Mouse (Mus musculus): ENCODE data around the gene Rcan1.

Rcan1 gene

GRCm38 (mm10) chr16:92472898-92473297 is 2.2 kb upstream of the Rcan1 start:
- no peak for DNase-seq (ENCODE audit: extremely low spot score)

- no peak for DNase-seq (ENCODE audit: extremely low spot score)
Observed at GRCm38 (mm10) chr16:92468459-92468858, 2.2 kb downstream of the Rcan1 start.

GRCm38 (mm10) chr16:92467041-92467440 is 3.6 kb downstream of the Rcan1 start:
- DNase-seq (ENCODE audit: extremely low spot score) = no peak

DNA sequence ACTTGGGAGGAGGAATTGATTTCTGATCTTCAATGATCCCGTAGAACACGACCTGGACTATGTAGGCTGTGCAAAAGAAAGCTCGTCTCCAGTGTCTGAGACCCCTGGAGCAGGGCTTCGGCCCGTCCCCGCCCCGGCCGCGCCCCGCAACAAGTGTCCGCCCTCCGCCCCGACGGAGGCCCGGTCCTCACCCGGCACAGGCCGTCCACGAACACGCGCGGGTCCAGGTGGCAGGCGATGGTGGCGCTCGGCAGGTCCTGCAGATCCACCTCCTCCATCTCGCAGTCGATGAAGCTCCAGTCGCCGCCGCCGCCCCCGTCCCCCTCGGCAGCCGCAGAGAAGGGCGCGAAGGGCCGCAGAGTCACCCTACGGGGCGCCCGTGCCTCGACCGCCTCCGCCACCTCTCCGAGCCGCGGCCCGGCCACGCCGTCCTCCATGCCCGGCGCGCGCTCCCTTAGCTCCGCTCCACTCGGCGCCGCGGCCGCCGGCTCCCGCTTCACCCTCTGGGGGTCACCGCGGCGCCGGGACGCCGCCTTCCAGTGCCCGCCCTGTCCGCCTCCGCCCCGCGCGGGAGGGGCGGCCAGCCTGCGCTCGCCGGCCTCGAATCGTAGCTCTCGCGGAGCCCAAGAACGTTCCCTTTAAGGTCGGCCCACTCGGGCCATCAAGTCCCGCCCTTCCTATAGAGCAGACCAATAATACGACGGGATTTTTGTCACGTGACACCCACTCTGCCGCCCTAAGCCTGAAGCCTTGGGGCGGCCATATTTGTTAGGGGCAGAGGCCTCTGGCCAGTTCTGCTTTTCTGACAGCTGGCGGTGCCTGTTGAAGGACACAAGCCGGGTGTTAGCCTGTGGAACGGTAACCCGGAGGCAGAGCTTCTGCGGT is 4.8 kb downstream of the Rcan1 start:
- peak; percentile 96 for DNase-seq (ENCODE audit: extremely low spot score)

- no peak for DNase-seq (ENCODE audit: extremely low spot score)
Observed at GRCm38 (mm10) chr16:92465226-92465625, 5.4 kb downstream of the Rcan1 start.

DNA sequence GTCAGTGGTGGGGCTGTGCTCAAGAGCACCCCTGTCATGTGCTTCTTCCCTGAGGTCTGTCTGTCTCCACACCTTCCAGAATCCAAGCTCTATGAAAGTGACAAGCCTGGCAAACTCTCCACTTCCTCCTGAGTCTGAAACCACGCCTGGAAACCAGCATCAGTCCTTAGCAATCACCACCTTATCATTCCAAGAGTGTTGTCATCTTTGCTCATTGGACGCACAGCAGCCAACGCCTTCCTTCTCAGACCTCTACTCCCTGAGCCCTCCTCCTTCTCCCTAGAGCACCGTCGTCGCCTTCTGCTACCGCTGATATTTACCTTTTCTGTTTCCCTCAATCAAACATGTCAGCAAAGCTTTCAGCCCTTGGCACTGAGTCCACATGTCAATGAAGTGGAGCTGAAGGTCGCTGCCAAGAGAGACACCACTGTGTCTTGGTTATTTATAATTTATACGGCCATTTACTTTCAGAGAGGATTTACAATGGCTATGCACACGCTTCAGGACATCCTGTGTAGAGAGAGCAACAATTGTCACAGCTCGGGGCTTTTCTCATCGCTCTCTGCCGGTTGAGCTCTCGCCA is 6.2 kb downstream of the Rcan1 start:
- DNase-seq (ENCODE audit: extremely low spot score) = no peak

GRCm38 (mm10) chr16:92461412-92461811 is 9.3 kb downstream of the Rcan1 start:
- DNase-seq (ENCODE audit: extremely low spot score) = no peak

- peak; percentile 71 for DNase-seq (ENCODE audit: extremely low spot score)
Observed at GRCm38 (mm10) chr16:92457594-92457993, 13.1 kb downstream of the Rcan1 start.

DNA sequence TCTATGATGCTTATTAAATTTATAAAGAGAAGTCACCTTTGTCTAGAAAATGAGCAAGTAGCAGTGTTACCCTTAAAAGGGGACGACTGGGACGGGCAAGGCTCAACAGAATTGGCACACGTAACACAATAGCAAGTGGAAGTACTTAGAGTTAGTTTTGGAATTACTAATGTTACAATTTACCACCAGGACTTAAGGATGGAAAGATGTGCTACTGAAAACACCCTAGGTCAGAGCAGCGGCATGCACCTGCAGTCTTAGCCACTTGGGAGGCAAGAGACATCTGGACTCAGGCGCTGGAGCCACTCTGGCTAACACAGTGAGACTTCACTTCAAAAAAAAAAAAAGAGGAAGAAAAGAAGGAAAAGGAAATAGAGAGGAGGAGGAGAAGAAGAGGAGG is 14.7 kb downstream of the Rcan1 start:
- DNase-seq (ENCODE audit: extremely low spot score) = no peak

DNA sequence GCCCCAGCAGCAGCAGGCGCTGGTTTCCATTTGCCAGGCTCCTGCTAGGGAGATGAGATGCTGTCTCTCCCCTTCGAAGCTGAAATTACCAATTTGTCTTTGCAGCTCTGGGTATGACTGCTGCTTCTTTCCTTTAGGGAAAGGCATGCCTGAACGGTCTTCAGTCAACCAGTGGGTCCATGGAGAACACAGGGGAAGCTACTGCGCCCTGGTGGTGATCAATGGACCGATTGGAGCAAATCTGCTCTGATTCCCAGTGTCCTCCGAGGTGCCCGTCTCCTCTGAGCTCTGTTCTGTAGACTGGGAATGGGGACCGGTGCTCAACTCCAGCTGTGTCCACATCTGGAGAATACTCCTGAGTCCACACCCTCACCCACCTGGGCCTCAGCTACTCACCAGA is 15.2 kb downstream of the Rcan1 start:
- no peak for DNase-seq (ENCODE audit: extremely low spot score)

DNA sequence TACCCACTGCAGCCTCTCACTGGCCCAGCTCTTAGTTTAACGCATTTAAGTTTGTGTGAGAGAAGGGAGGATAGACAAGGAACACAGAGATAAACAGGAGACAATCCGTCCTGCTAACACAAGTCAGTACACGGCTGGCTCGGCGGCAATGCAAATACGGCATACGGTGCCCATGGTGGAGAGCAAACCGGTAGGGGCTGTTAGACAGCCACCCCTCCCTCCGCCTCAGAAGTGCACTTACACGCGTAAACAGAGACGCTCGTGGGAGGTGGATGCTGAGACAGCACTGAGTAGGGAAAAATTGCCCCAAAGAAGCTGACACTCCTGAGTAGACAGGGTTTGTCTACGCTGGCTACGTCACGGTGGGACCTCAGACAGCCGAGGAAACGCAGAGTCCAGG is 16.2 kb downstream of the Rcan1 start:
- DNase-seq (ENCODE audit: extremely low spot score) = no peak

GRCm38 (mm10) chr16:92454002-92454401 is 16.7 kb downstream of the Rcan1 start:
- no peak for DNase-seq (ENCODE audit: extremely low spot score)

GRCm38 (mm10) chr16:92452609-92453008 is 18.1 kb downstream of the Rcan1 start:
- no peak for DNase-seq (ENCODE audit: extremely low spot score)

GRCm38 (mm10) chr16:92451516-92452072 is 19.1 kb downstream of the Rcan1 start:
- no peak for DNase-seq (ENCODE audit: extremely low spot score)

DNA sequence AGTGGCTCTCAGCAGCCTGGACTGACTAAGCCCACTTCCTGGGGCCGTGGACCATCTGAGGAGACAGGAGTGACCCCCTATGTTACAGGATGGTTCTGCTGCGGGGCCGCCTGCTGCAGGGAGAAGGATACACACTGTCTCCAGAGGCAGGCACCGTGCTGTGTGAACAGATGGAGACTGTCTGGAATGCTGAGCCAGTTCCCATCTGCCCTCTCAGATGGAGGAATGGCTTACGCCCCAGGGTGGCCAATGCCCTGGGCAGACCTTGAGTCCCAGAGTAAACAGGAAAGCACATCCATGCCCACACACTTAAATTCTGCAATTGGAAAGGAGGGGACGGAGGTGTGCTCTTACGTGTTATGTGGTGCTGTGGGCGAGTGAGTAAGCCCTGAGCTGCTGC is 20.3 kb downstream of the Rcan1 start:
- DNase-seq (ENCODE audit: extremely low spot score) = no peak

DNA sequence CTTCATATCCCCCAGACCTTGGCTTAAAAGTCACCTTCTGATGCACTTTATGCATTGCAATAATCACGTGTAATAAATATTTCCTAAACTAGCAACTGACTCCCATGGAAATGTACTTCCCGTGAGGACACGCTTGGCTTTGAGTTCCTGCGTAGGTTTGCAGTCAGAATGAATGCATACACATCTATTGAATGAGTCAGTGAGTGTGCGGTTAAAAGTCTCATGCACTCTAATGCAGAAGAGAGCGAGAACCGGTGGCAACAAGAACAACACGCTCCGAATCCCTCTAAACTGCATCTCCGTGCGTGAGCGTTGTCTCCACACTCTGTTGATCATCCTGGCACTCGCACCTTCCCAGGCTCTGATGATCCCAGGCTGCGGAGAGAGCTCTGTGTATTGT is 21.6 kb downstream of the Rcan1 start:
- DNase-seq (ENCODE audit: extremely low spot score) = no peak

DNA sequence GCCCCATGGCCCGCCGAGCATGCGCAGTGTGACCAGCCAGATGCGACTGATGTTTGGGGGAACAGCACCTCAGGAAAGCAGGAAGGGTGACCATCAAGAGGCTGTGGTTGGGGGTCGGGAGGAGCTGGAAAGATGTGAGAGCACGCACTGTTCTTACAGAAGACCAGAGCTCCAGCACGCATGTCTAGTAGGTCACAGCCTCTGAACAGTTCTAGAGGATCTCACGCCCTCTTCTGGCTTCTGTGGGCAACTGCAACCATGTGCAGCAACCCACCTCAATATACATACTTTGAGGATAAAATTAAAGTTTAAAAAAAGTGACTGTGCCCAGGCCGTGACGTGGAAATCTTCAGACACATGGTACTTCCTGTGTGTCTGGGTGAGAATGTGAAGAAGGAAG is 25.3 kb downstream of the Rcan1 start:
- peak; percentile 49 for DNase-seq (ENCODE audit: extremely low spot score)

DNA sequence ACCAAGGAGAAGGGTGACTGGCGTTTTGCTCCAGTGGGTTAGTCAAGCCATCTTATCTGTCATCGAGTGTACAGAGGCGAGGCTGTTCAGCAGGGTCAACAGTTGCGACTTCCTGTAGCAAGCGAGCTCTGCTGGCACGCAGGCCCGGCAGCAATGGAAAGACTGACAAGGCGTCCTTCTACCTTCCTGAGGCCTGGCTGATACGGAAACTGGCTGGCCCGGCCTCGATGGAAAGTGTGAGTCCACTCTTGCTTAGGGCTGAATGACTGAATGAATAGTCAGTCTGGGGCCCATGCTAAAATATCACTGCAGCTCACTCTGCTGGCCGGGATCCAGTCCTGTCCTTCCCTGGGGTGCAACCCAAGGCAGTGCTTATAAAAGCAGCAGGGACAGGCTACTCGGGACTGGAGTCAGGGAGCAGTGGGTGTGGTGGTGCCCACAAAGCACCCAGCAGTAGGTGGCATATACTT is 27.0 kb downstream of the Rcan1 start:
- no peak for DNase-seq (ENCODE audit: extremely low spot score)

- no peak for DNase-seq (ENCODE audit: extremely low spot score)
Observed at GRCm38 (mm10) chr16:92442946-92443345, 27.7 kb downstream of the Rcan1 start.

GRCm38 (mm10) chr16:92442150-92442549 is 28.5 kb downstream of the Rcan1 start:
- no peak for DNase-seq (ENCODE audit: extremely low spot score)

GRCm38 (mm10) chr16:92441203-92441602 is 29.5 kb downstream of the Rcan1 start:
- no peak for DNase-seq (ENCODE audit: extremely low spot score)

DNA sequence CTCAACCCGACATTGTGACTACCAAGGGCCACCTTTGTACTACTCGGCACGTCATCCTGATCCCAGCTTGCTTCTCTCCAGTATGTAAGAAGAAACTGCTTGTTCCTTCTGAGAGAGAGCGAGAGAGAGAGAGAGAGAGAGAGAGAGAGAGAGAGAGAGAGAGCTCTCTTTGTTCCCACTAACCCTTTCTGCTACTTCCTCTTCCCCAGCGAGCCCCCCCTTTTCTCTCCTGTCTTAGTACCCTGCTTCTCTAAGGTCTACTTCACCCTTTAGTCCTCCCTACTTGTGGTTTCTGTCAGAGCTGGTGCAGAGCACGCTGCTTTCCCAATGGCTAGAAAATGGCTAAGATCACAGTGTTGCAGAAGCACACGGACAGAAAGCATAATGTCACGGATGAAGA is 30.4 kb downstream of the Rcan1 start:
- no peak for DNase-seq (ENCODE audit: extremely low spot score)

DNA sequence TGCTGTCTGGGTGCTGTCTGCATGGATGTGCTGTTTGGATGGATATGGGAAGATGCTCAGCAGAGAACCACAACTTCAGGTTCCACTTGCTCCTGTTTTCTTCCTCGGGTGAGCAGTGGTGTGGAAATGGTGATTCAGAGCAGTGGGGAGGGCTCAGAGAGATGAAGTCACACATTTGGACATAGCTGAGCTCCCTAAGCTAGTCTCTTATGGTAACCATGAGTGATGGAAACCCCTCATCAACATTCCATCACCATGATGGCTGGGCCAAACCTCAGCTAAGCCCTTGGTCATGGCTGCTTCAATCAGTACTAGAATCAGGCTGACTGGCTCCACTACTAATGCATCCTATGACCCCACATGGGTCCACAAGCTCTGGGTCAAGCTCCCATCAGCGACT is 30.9 kb downstream of the Rcan1 start:
- no peak for DNase-seq (ENCODE audit: extremely low spot score)
